Mouse (Mus musculus) CD4-positive, CD25-positive, alpha-beta regulatory T cell, adult 4 months (primary cell): ENCODE data around the gene Donson. TPM values are rescaled to one million over a fixed set of nuclear protein-coding genes. Genes with fewer than 3 reads are reported as not detected.

Experiments used
- ATAC-seq: one replicate; pipeline ENCODE4 v1.8.0; 2017
- polyA plus RNA-seq, 2 experiments: library from polyadenylated mRNA; unstranded; fragments of 100-300 nt; shearing (Covaris generic); gene quantifications; one replicate each; pipeline ENCODE4 v1.2.1; 2017

Donson gene
- polyA plus RNA-seq, result 10 to 100 TPM; 13.4 to 31.8 TPM

- ATAC-seq, result peak; percentile 66
Observed at GRCm38 (mm10) chr16:91688619-91689334, at the start of gene Donson. Gene Donson (minus strand): TSS chr16:91688770.

GRCm38 (mm10) chr16:91736046-91736816 lies 47.7 kb upstream of the Donson start:
- ATAC-seq, result no peak

GRCm38 (mm10) chr16:91734771-91735170 lies 46.2 kb upstream of the Donson start:
- ATAC-seq, result no peak

GRCm38 (mm10) chr16:91732816-91733215 lies 44.2 kb upstream of the Donson start:
- no peak for ATAC-seq

- ATAC-seq, result no peak
Observed at GRCm38 (mm10) chr16:91730446-91730845, 41.9 kb upstream of the Donson start.

- ATAC-seq, result no peak
Observed at GRCm38 (mm10) chr16:91729821-91730441, 41.4 kb upstream of the Donson start.

GRCm38 (mm10) chr16:91729066-91729482 lies 40.5 kb upstream of the Donson start, which contains the start of gene Itsn1:
Gene Itsn1 (plus strand): TSS chr16:91729281.
- peak; percentile 85 for ATAC-seq

GRCm38 (mm10) chr16:91728123-91729065 lies 39.8 kb upstream of the Donson start, which contains the start of gene Cryzl1:
Gene Cryzl1 (minus strand): TSS chr16:91728975.
- peak; percentile 79 for ATAC-seq

- ATAC-seq, result no peak
Observed at GRCm38 (mm10) chr16:91727433-91727832, 38.9 kb upstream of the Donson start.

GRCm38 (mm10) chr16:91724247-91724646 lies 35.7 kb upstream of the Donson start:
- ATAC-seq, result no peak

GRCm38 (mm10) chr16:91717399-91717798 lies 28.8 kb upstream of the Donson start:
- no peak for ATAC-seq

GRCm38 (mm10) chr16:91716927-91717349 lies 28.4 kb upstream of the Donson start:
- no peak for ATAC-seq

- ATAC-seq, result no peak
Observed at GRCm38 (mm10) chr16:91710241-91710640, 21.7 kb upstream of the Donson start.

- ATAC-seq, result no peak
Observed at GRCm38 (mm10) chr16:91704603-91705340, 16.2 kb upstream of the Donson start.

GRCm38 (mm10) chr16:91702771-91703188 lies 14.2 kb upstream of the Donson start:
- ATAC-seq, result no peak

GRCm38 (mm10) chr16:91701908-91702307 lies 13.3 kb upstream of the Donson start:
- no peak for ATAC-seq

- no peak for ATAC-seq
Observed at GRCm38 (mm10) chr16:91698995-91699394, 10.4 kb upstream of the Donson start.

- no peak for ATAC-seq
Observed at GRCm38 (mm10) chr16:91695108-91695755, 6.7 kb upstream of the Donson start.

GRCm38 (mm10) chr16:91694455-91695084 lies 6.0 kb upstream of the Donson start:
- peak; percentile 86 for ATAC-seq

- no peak for ATAC-seq
Observed at GRCm38 (mm10) chr16:91689791-91690190, 1.2 kb upstream of the Donson start.
